Mouse (Mus musculus): ENCODE measurements around the gene Hras. TPM values are rescaled to one million over a fixed set of nuclear protein-coding genes. Genes with fewer than 3 reads are reported as not detected.

The Hras gene
- total RNA-seq, 1 experiment from 2014 or later: 81.7 TPM

Small RNAs within 50 kb of the gene (microRNA-seq; reads per million reads assigned to microRNA genes)
- gene Mir210: 263 to 346 reads per million in 2 experiments

Other genes starting within 250 kb of the Hras start
- gene Ifitm5, start 243.7 kb downstream of the Hras start, total RNA-seq (2021): 0.63 and 1.4 TPM in 2 replicates
- gene Gm45717, start 238.1 kb downstream of the Hras start, total RNA-seq (2021): 1.1 TPM in 1 of 2 replicates, not detected in the other
- gene Ifitm2, start 238.0 kb downstream of the Hras start, total RNA-seq (2021): 458 and 515 TPM in 2 replicates
- 7.3 and 13.5 TPM in 2 replicates for gene Ifitm1, start 226.8 kb downstream of the Hras start, total RNA-seq (2021)
- 124 and 169 TPM in 2 replicates for gene Ifitm3, start 183.2 kb downstream of the Hras start, total RNA-seq (2021)
- 0.89 and 1.4 TPM in 2 replicates for gene Ifitm6, start 176.1 kb downstream of the Hras start, total RNA-seq (2021)
- not detected in 2 replicates for gene Gm17387, start 164.9 kb downstream of the Hras start, total RNA-seq (2021)
- gene B4galnt4, start 132.9 kb downstream of the Hras start, total RNA-seq (2021): 1.4 and 2.7 TPM in 2 replicates
- gene Pkp3, start 115.8 kb downstream of the Hras start, total RNA-seq (2021): 0.96 and 3.5 TPM in 2 replicates
- 7.5 and 10.0 TPM in 2 replicates for gene Sigirr, start 93.4 kb downstream of the Hras start, total RNA-seq (2021)
- gene Ano9, start 76.2 kb downstream of the Hras start, total RNA-seq (2021): 0.22 and 0.38 TPM in 2 replicates
- 46.2 and 49.6 TPM in 2 replicates for gene Ptdss2, start 71.6 kb downstream of the Hras start, total RNA-seq (2021)
- 186 and 200 TPM in 2 replicates for gene Rnh1, start 21.1 kb downstream of the Hras start, total RNA-seq (2021)
- 7.6 and 9.6 TPM in 2 replicates for gene Lrrc56, start 152 bp upstream of the Hras start, total RNA-seq (2021)
- gene Lmntd2, start 20.1 kb upstream of the Hras start, total RNA-seq (2021): 0.26 and 0.34 TPM in 2 replicates
- gene Rassf7, start 21.9 kb upstream of the Hras start, total RNA-seq (2021): 4.9 and 5.2 TPM in 2 replicates
- 78.2 and 80.2 TPM in 2 replicates for gene Phrf1, start 34.8 kb upstream of the Hras start, total RNA-seq (2021)
- 5.2 and 7.7 TPM in 2 replicates for gene Irf7, start 72.5 kb upstream of the Hras start, total RNA-seq (2021)
- gene Cdhr5, start 82.8 kb upstream of the Hras start, total RNA-seq (2021): 8.0 and 10.6 TPM in 2 replicates
- 2.3 and 3.2 TPM in 2 replicates for gene Sct, start 85.1 kb upstream of the Hras start, total RNA-seq (2021)
- 1.1 and 2.3 TPM in 2 replicates for gene Drd4, start 98.0 kb upstream of the Hras start, total RNA-seq (2021)
- 32.5 and 41.2 TPM in 2 replicates for gene Deaf1, start 133.7 kb upstream of the Hras start, total RNA-seq (2021)
- gene Tmem80, start 133.7 kb upstream of the Hras start, total RNA-seq (2021): 22.9 and 25.6 TPM in 2 replicates
- 5.1 and 5.5 TPM in 2 replicates for gene Eps8l2, start 144.9 kb upstream of the Hras start, total RNA-seq (2021)
- gene Taldo1, start 198.2 kb upstream of the Hras start, total RNA-seq (2021): 479 and 481 TPM in 2 replicates
- gene Gatd1, start 220.1 kb upstream of the Hras start, total RNA-seq (2021): 22.5 and 36.2 TPM in 2 replicates
- 1.0 and 3.6 TPM in 2 replicates for gene Cend1, start 235.5 kb upstream of the Hras start, total RNA-seq (2021)
- gene Slc25a22, start 243.9 kb upstream of the Hras start, total RNA-seq (2021): 87.0 and 91.0 TPM in 2 replicates